10 mouse cellular contexts compared by ENCODE assay signal in genomic region chr3:86714446-86714845, GRCm38 (mm10).
"Had no signal": no experiment of that assay in that cellular context is flagged by ENCODE, and none has a peak within 500 bp of the region (broad histone marks: within the 10 kb centered on the region; RNA-seq: fewer than 3 reads in every experiment).

No protein-coding gene starts in this region.

- H3K27ac ChIP-seq: left cerebral cortex, adult 2 months; limb, embryonic 13.5 days; liver, embryonic 14.5 days; midbrain, embryonic 13.5 days; neural tube, embryonic 12.5 days; stomach, postnatal 0 days had no signal

- H3K4me2 ChIP-seq: limb, embryonic 13.5 days; midbrain, embryonic 13.5 days; neural tube, embryonic 12.5 days had no signal

- H3K36me3 ChIP-seq: limb, embryonic 13.5 days; midbrain, embryonic 13.5 days; neural tube, embryonic 12.5 days had no signal

- DNase-seq: kidney, postnatal 14 days; lung, adult 18-20 months; right cerebral cortex, postnatal 14 days; thymus, postnatal 4 days had no signal

- H3K9me3 ChIP-seq: limb, embryonic 13.5 days; midbrain, embryonic 13.5 days; neural tube, embryonic 12.5 days had no signal

- H3K4me1 ChIP-seq: neural tube, embryonic 12.5 days had no signal

- H3K4me3 ChIP-seq: left cerebral cortex, adult 2 months; limb, embryonic 13.5 days; midbrain, embryonic 13.5 days; neural tube, embryonic 12.5 days had no signal

- ATAC-seq: midbrain, embryonic 13.5 days had no signal

- H3K27me3 ChIP-seq: limb, embryonic 13.5 days; neural tube, embryonic 12.5 days had no signal

- H3K9ac ChIP-seq: limb, embryonic 13.5 days; liver, embryonic 14.5 days; midbrain, embryonic 13.5 days; neural tube, embryonic 12.5 days had no signal
